Mouse (Mus musculus) stomach, embryonic 14.5 days (tissue): ENCODE results near the gene Rubcn. TPM values are rescaled to one million over a fixed set of nuclear protein-coding genes. Genes with fewer than 3 reads are reported as not detected.

ENCODE experiments used
- ATAC-seq: fragments of 200-750 bp; cut with Nextera tagmentation; 2 replicates; pipeline ENCODE4 v1.8.0; 2017; ENCODE audit warnings: low read depth, moderate TSS enrichment; ENCODE audit not compliant: insufficient number of reproducible peaks, insufficient read depth, low FRiP score
- H3K27ac ChIP-seq: fragments of 300-500 bp; sonication (generic); 2 replicates; pipeline ENCODE4 v1.5.1; 2014; ENCODE audit warnings: mild to moderate bottlenecking, low read length, moderate library complexity, mixed read lengths
- H3K27me3 ChIP-seq: fragments of 300-500 bp; sonication (generic); 2 replicates; pipeline ENCODE4 v1.6.1; 2014; ENCODE audit warnings: low read length, control low read depth, mixed read lengths; ENCODE audit not compliant: control insufficient read depth, insufficient read depth
- H3K36me3 ChIP-seq: fragments of 300-500 bp; sonication (generic); 2 replicates; pipeline ENCODE4 v1.6.1; 2014; ENCODE audit warnings: mild to moderate bottlenecking, control low read depth, low read length, moderate library complexity, mixed read lengths; ENCODE audit not compliant: control insufficient read depth, insufficient read depth
- H3K4me1 ChIP-seq: fragments of 300-500 bp; sonication (generic); 2 replicates; pipeline ENCODE4 v1.6.1; 2014; ENCODE audit warnings: low read length, control low read depth, mixed read lengths; ENCODE audit not compliant: control insufficient read depth, insufficient read depth
- H3K4me2 ChIP-seq: fragments of 300-500 bp; sonication (generic); replicated peaks from 2 replicates; pipeline ENCODE4 v1.6.1; 2014; ENCODE audit warnings: low read depth, low read length, control low read depth
- H3K4me3 ChIP-seq: fragments of 300-500 bp; sonication (generic); 2 replicates; pipeline ENCODE4 v1.5.1; 2014; ENCODE audit warnings: low read depth, low read length, control low read depth
- H3K9ac ChIP-seq: fragments of 300-500 bp; sonication (generic); replicated peaks from 2 replicates; pipeline ENCODE4 v1.6.1; 2014; ENCODE audit warnings: low read depth, mild to moderate bottlenecking, control low read depth, low read length, moderate library complexity, mixed read lengths
- H3K9me3 ChIP-seq: fragments of 300-500 bp; sonication (generic); 2 replicates; pipeline ENCODE4 v1.6.1; 2016; ENCODE audit warnings: low read depth, low read length, control low read depth; ENCODE audit not compliant: control insufficient read depth
- WGBS: fragments of 180-500 bp; shearing (Covaris S2); extraction: QIAGEN DNeasy Blood & Tissue Kit; methylation state at CpG from one replicate; pipeline ENCODE4 v1.1.7; 2014; 5-methylcytosine and 5-hydroxymethylcytosine counted together
- polyA plus RNA-seq: library from polyadenylated mRNA; unstranded; fragments of >200 nt; fragmentation: Nextera tagmentation; extraction: Ambion mirVana; gene quantifications from 2 replicates; pipeline ENCODE4 v1.2.1, GENCODE M21; 2014

The Rubcn gene
- polyA plus RNA-seq, 1 experiment from 2014 or later, result 17.8 TPM

DNA sequence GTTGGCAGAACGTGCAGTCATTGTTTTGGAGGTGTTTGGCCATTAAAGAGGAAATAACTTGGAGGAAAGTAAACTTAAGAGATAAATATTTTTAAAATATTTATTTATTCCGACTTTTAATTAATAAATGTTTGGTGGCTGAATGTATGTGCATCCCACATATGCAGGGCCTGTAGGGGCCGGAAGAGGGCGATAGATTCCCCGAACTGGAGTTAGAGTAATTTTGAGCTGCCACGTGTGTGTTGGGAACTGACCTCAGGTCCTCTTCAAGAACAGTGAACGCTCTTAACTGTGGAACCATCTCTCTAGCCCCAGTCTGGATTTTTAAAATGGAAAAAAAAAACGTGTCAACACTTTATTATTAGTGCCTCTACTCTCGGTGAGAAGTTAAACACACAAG is 64.2 kb downstream of the Rubcn start:
- H3K9ac ChIP-seq, result no peak overlapping the region
- WGBS, result 51% methylated on average over 9 of the region's 9 CpGs
- no peaks in the 10 kb centered on the region for H3K9me3 ChIP-seq
- no peaks in the 10 kb centered on the region for H3K27me3 ChIP-seq
- H3K4me1 ChIP-seq, result peaks cover 18% of the 10 kb centered on the region
- H3K36me3 ChIP-seq, result no peaks in the 10 kb centered on the region
- ATAC-seq, result no peak
- no peak overlapping the region for H3K4me3 ChIP-seq
- peak overlapping the region; percentile 22; the same call in 1 of the 2 replicates for H3K4me2 ChIP-seq
- no peak overlapping the region for H3K27ac ChIP-seq

DNA sequence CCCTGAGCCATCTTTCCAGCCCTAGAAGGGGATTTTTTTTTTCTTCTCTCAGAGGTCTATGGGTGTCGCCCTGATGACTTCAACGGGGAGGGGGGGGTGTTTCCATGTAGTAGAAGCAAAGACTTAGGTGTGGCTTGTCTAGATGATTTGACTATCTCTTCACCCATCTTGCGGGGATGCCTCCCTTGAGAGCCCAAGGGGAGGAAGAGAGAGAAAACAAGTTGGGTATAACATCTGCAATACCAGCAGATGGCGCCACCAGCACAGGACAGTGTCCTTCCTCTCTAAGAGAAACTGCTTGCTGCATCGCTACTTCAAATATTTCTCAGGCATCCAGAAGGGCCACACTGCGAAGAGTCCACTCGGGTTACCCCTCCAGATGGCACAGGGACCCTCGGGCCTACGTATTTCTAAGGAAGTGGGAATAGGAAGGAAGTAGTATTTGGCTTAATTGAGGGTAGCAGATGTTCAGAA is 64.6 kb downstream of the Rubcn start:
- ATAC-seq, result peak; percentile 34; the same call in 1 of the 2 replicates
- H3K4me3 ChIP-seq, result no peak overlapping the region
- no peaks in the 10 kb centered on the region for H3K9me3 ChIP-seq
- H3K36me3 ChIP-seq, result no peaks in the 10 kb centered on the region
- no peaks in the 10 kb centered on the region for H3K27me3 ChIP-seq
- peak overlapping the region; percentile 22; the same call in 1 of the 2 replicates for H3K4me2 ChIP-seq
- H3K27ac ChIP-seq, result no peak overlapping the region
- peaks cover 18% of the 10 kb centered on the region for H3K4me1 ChIP-seq
- no peak overlapping the region for H3K9ac ChIP-seq
- 1% methylated on average over 9 of the region's 9 CpGs for WGBS

DNA sequence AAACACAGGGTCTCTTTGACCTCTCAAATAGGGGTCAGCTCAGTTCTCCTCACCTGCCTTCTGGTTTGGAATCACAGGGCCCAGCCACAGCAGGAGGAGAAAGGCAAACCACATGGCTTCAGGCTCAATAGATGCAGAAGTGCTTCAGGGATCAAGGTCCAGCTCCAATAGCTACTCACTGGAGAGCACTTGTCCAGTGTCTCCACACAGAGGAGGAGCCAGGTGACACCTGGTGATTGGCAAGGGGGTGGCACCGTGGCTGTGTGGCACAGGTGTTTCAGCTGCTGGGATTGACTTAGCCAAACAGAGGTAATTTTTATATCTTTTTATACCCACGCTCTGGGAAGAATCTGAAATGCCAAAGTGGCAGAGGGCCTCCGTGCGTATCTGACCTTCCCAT is 67.2 kb downstream of the Rubcn start, which contains the start of gene Smbd1:
Gene Smbd1 (minus strand): TSS at position 157 of the 400 bp plus-strand sequence.
- 84% methylated on average over 4 of the region's 4 CpGs for WGBS

DNA sequence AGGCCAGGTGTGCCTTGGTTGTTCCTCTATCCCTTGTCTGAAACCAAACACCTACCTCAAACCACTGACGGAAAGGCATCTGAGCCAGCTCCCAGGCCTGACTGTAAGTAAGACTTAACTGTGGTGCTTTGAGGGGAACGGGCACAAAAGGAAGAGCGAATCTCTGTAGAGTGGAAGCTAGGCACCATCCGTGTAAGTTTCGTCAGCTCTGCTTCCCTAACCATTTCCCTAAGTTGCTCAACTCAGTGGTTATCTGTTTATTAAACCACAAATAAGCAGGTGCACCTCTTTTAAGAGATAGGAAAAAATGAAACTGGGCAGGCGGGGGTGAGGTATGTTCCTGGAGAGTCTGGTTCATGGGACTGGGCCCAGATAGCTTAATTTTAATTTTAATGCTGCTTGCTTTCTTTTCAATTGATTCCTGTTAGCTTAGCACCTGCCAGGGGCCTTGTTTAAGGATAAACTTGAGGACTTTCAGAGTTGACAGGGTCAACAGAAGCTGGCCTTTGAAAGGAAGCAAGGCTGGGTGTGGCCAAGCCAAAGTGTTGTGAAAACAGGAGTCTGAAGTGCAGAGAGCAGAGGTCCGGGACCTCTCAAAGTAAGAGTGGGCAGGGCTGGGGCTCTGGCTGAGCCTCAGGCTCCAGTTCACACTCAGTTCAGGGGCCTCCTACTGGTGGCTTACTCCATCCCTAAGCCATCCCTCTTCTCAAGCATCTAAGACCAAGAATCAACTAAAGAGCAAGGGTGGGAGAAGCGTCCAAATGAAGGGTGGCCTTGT is 70.0 kb downstream of the Rubcn start:
- no peaks in the 10 kb centered on the region for H3K36me3 ChIP-seq
- H3K27me3 ChIP-seq, result no peaks in the 10 kb centered on the region
- no peak overlapping the region for H3K9ac ChIP-seq
- WGBS, result 53% methylated on average over 8 of the region's 8 CpGs
- no peaks in the 10 kb centered on the region for H3K9me3 ChIP-seq
- H3K4me3 ChIP-seq, result no peak overlapping the region
- no peak overlapping the region for H3K27ac ChIP-seq
- ATAC-seq, result peak; percentile 62; the same call in 1 of the 2 replicates
- no peak overlapping the region for H3K4me2 ChIP-seq
- H3K4me1 ChIP-seq, result peaks cover 16% of the 10 kb centered on the region; the same call in 1 of the 2 replicates

More for the DNA sequence above, 67.2 kb downstream of the Rubcn start, which contains the start of gene Smbd1:
- Histone ChIP-seq H3K27me3 (no peaks in the 10 kb centered on the region), H3K27ac (no peak within 1 kb of the TSS), H3K4me3 (no peak within 1 kb of the TSS), H3K9ac (no peak within 1 kb of the TSS), H3K4me1 (peaks cover 17% of the 10 kb centered on the region), H3K4me2 (no peak within 1 kb of the TSS), H3K36me3 (no peaks in the 10 kb centered on the region), H3K9me3 (no peaks in the 10 kb centered on the region)
- ATAC-seq, result no peak

- H3K4me3 ChIP-seq, result no peak overlapping the region
- no peak for ATAC-seq
- H3K9ac ChIP-seq, result no peak overlapping the region
- no peaks in the 10 kb centered on the region for H3K27me3 ChIP-seq
- H3K36me3 ChIP-seq, result no peaks in the 10 kb centered on the region
- H3K27ac ChIP-seq, result no peak overlapping the region
- no peaks in the 10 kb centered on the region for H3K9me3 ChIP-seq
- no peak overlapping the region for H3K4me2 ChIP-seq
- WGBS, result 70% methylated on average over 7 of the region's 7 CpGs
- peaks cover 16% of the 10 kb centered on the region; the same call in 1 of the 2 replicates for H3K4me1 ChIP-seq
Measured at GRCm38 (mm10) chr16:32805151-32805550, 72.4 kb downstream of the Rubcn start.

DNA sequence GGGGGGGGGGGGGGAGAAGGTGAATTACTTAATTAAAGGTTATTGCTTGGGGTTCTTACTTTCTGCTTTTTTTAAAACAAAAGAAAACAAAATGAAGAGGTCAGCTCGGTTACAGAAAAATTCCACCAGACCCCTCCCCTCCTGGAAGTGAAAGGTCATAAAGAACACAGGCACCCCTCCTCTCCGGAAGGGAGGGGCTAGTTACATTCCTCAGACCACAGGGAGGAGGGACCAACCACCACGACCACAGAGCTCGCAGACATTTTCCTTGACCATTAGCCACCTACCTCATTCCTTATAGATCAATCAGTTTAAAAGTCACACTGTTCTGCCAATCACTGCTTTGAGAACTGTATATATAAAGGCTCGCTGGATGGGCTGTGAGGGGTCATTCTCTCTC is 73.7 kb downstream of the Rubcn start:
- H3K9ac ChIP-seq, result no peak overlapping the region
- H3K4me3 ChIP-seq, result no peak overlapping the region
- H3K27ac ChIP-seq, result no peak overlapping the region
- H3K27me3 ChIP-seq, result no peaks in the 10 kb centered on the region
- H3K9me3 ChIP-seq, result no peaks in the 10 kb centered on the region
- H3K4me2 ChIP-seq, result no peak overlapping the region
- 33% methylated on average over 5 of the region's 5 CpGs for WGBS
- ATAC-seq, result no peak
- peaks cover 16% of the 10 kb centered on the region; the same call in 1 of the 2 replicates for H3K4me1 ChIP-seq
- H3K36me3 ChIP-seq, result no peaks in the 10 kb centered on the region

DNA sequence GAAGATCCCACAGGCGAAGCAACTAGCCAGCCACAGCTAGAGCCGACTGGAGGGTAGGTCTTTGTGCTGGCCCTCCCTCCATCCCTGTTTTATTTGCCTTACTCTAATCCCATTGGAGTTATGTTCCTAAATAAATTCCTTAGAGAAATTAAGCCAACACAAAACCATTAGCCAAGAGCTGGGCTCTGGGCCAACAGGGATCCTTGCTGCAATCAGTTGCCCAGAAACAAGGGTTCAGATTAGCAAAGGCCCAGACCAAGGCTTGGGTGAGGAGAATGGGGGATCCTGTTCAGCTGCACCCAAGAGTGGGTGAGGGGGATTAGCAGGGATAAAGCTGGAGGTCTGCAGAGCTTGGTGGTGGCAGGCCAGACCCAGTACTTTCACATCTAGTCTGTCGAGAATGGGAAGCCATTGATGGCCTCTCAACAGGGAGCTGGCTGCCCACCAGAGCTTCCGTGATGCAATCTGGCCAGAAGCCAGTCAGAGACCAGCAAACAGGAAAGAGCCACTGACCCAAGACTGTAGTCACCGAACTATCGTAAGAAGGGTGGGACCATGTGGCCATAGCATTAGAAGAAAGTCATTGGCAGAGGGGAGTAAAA is 74.2 kb downstream of the Rubcn start:
- Histone ChIP-seq H3K27me3 (no peaks in the 10 kb centered on the region), H3K9ac (no peak overlapping the region), H3K4me1 (peaks cover 16% of the 10 kb centered on the region; the same call in 1 of the 2 replicates), H3K36me3 (no peaks in the 10 kb centered on the region), H3K4me3 (no peak overlapping the region), H3K4me2 (no peak overlapping the region), H3K9me3 (no peaks in the 10 kb centered on the region), H3K27ac (no peak overlapping the region)
- 42% methylated on average over 6 of the region's 6 CpGs for WGBS
- ATAC-seq, result 0 out of 2 replicates have a peak, but pooled peaks have one; percentile 24

DNA sequence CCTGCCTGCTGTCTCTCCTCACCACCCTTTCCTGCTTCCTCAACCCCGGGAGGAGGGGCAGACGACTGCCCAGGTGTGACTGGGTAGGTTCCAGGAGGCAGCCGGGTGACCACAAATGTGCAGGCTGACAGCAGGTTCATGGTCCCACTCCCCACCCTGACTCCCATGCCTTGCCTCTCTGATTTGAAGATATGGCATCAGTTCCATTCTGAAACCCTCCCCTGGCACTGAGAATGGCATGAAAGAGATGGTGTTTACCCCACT is 80.2 kb downstream of the Rubcn start, which contains the start of gene Muc20:
Gene Muc20 (minus strand): TSS at position 10 of the 264 bp plus-strand sequence.
- no peak for ATAC-seq
- Histone ChIP-seq H3K9me3 (no peaks in the 10 kb centered on the region), H3K4me1 (no peaks in the 10 kb centered on the region), H3K27me3 (no peaks in the 10 kb centered on the region), H3K4me3 (no peak within 1 kb of the TSS), H3K4me2 (no peak within 1 kb of the TSS), H3K36me3 (no peaks in the 10 kb centered on the region), H3K27ac (no peak within 1 kb of the TSS), H3K9ac (no peak within 1 kb of the TSS)
- 57% methylated on average over 3 of the region's 3 CpGs for WGBS
